21 mouse cellular contexts compared by ENCODE assay signal in the genomic region with DNA sequence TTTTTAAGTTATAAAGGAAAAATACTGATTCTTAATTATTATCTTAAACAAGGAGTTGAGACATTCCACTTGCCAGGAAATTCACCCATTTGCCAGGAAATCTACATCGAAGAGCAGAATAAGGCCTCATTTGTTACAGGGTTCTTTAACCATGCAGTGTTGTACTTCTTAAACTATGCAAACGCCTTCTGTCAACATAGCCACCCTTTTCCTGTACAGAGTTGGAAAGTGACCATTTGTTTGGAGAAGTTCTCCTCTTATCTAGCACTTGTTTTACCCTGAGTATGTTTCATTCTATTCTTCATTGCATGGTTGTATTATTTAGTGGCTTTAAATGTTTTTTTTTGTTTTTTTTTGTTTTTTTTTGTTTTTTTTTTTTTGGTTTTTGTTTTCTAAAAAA. TPM values are rescaled to one million over a fixed set of nuclear protein-coding genes. Genes with fewer than 3 reads are reported as not detected.
DNase-seq lines count a peak whose midpoint lies in the region; ATAC-seq and TF ChIP-seq lines count a peak whose summit lies in the region.
"Had no signal": no experiment of that assay in that cellular context is flagged by ENCODE, and none has a peak within 500 bp of the region (broad histone marks: within the 10 kb centered on the region; RNA-seq: fewer than 3 reads in every experiment).

No protein-coding gene starts in this region.

- 42% methylated on average over 2 of the region's 2 CpGs for WGBS in lung, embryonic 16.5 days
- 34% methylated on average over 2 of the region's 2 CpGs for WGBS in lung, postnatal 0 days
- WGBS in stomach, postnatal 0 days, result 49% methylated on average over 2 of the region's 2 CpGs

- no peak for DNase-seq in lung, postnatal 4 days
- peak; percentile 65 for DNase-seq in lung, postnatal 0 days (ENCODE audit: low spot score)
- no peak for DNase-seq in lung, postnatal 10 days
- DNase-seq in stomach, postnatal 0 days (ENCODE audit: low spot score), result no peak
- no peak for DNase-seq in urinary bladder, postnatal 4 days (ENCODE audit: low spot score in 2 of 2)
- DNase-seq: adrenal gland, adult 2 months; adrenal gland, adult 8-10 months; adrenal gland, postnatal 10 days; adrenal gland, postnatal 14 days; adrenal gland, postnatal 25 days; adrenal gland, postnatal 36 days; B cell, adult 2 months; cerebellum, adult 11 months; cerebellum, adult 11-12 months; cerebellum, adult 18-20 months had no signal

- H3K9me3 ChIP-seq in lung, embryonic 16.5 days (ENCODE audit: control insufficient read depth, low read length), result peaks cover 5% of the 10 kb centered on the region; the same call in 1 of the 2 replicates
- no peaks in the 10 kb centered on the region for H3K9me3 ChIP-seq in lung, postnatal 0 days (ENCODE audit: low read length)
- no peaks in the 10 kb centered on the region for H3K9me3 ChIP-seq in stomach, postnatal 0 days (ENCODE audit: control insufficient read depth, low read length)

- no peak overlapping the region for H3K9ac ChIP-seq in lung, embryonic 16.5 days (ENCODE audit: low read length)
- H3K9ac ChIP-seq in lung, postnatal 0 days (replicated peaks; ENCODE audit: low read depth), result no peak overlapping the region
- no peak overlapping the region for H3K9ac ChIP-seq in stomach, postnatal 0 days (ENCODE audit: low read length)

- H3K36me3 ChIP-seq in lung, embryonic 16.5 days (ENCODE audit: control insufficient read depth, insufficient read depth, low read length), result no peaks in the 10 kb centered on the region
- H3K36me3 ChIP-seq in lung, postnatal 0 days (ENCODE audit: insufficient read depth, low read length), result no peaks in the 10 kb centered on the region
- H3K36me3 ChIP-seq in stomach, postnatal 0 days (ENCODE audit: control insufficient read depth, insufficient read depth, low read length), result no peaks in the 10 kb centered on the region
- H3K36me3 ChIP-seq: G1E had no signal

- no peak overlapping the region for H3K4me3 ChIP-seq in lung, embryonic 16.5 days (ENCODE audit: low read length)
- H3K4me3 ChIP-seq in lung, postnatal 0 days (ENCODE audit: low read depth, low read length), result no peak overlapping the region
- no peak overlapping the region for H3K4me3 ChIP-seq in stomach, postnatal 0 days (ENCODE audit: low read depth, low read length)

- H3K27me3 ChIP-seq in lung, embryonic 16.5 days (ENCODE audit: control insufficient read depth, insufficient read depth, low read depth, low read length), result no peaks in the 10 kb centered on the region
- no peaks in the 10 kb centered on the region for H3K27me3 ChIP-seq in lung, postnatal 0 days (replicated peaks; ENCODE audit: insufficient read depth, low read length)
- H3K27me3 ChIP-seq in stomach, postnatal 0 days (ENCODE audit: control insufficient read depth, insufficient read depth, low read length), result no peaks in the 10 kb centered on the region
- H3K27me3 ChIP-seq: CH12.LX had no signal

- peak; percentile 61; the same call in 1 of the 2 replicates for ATAC-seq in lung, embryonic 16.5 days (ENCODE audit: low read depth)
- peak; percentile 57; the same call in 1 of the 2 replicates for ATAC-seq in lung, postnatal 0 days
- ATAC-seq in stomach, postnatal 0 days (ENCODE audit: low FRiP score, low TSS enrichment), result peak; percentile 86
- ATAC-seq: activated CD4-positive, CD25-positive, alpha-beta regulatory T cell, adult 4 months; CD4-positive, CD25-positive, alpha-beta regulatory T cell, adult 4 months; Patski had no signal

- no peak overlapping the region for H3K4me2 ChIP-seq in lung, embryonic 16.5 days (ENCODE audit: low read depth, low read length)
- H3K4me2 ChIP-seq in lung, postnatal 0 days (replicated peaks; ENCODE audit: low read depth, low read length), result no peak overlapping the region
- H3K4me2 ChIP-seq in stomach, postnatal 0 days (replicated peaks; ENCODE audit: low read depth), result no peak overlapping the region

- TF ChIP-seq EP300 in lung, postnatal 0 days (IDR thresholded peaks at IDR 0.05), result peak; percentile 42; the same call in 1 of the 2 replicates
- TF ChIP-seq EP300 in stomach, postnatal 0 days (optimal IDR thresholded peaks at IDR 0.05), result no peak

- TF ChIP-seq CTCF in lung, postnatal 0 days (IDR thresholded peaks at IDR 0.05), result no peak
- TF ChIP-seq CTCF in stomach, postnatal 0 days (IDR thresholded peaks at IDR 0.05; ENCODE audit: low read depth), result no peak

- H3K27ac ChIP-seq in lung, embryonic 16.5 days (ENCODE audit: low read length), result no peak overlapping the region
- no peak overlapping the region for H3K27ac ChIP-seq in lung, postnatal 0 days (ENCODE audit: low read length)
- no peak overlapping the region for H3K27ac ChIP-seq in stomach, postnatal 0 days (replicated peaks)

- no peaks in the 10 kb centered on the region for H3K4me1 ChIP-seq in lung, embryonic 16.5 days (replicated peaks; ENCODE audit: control insufficient read depth, insufficient read depth, low read length)
- H3K4me1 ChIP-seq in lung, postnatal 0 days (ENCODE audit: insufficient read depth, low read depth, low read length), result no peaks in the 10 kb centered on the region
- H3K4me1 ChIP-seq in stomach, postnatal 0 days (replicated peaks; ENCODE audit: control insufficient read depth, insufficient read depth), result no peaks in the 10 kb centered on the region

RNA-seq across cellular contexts. Expression of gene Mcur1, which starts 14.0 kb away (rescaled TPM):
- polyA plus RNA-seq in lung, embryonic 16.5 days (2015; fragmentation: Nextera tagmentation; extraction: Ambion mirVana), result 15.9 and 16.4 TPM in 2 replicates
- 20.0 and 21.0 TPM in 2 replicates for polyA plus RNA-seq in lung, postnatal 0 days (2015; fragmentation: Nextera tagmentation; extraction: Ambion mirVana)
- 15.6 and 18.5 TPM in 2 replicates for polyA plus RNA-seq in stomach, postnatal 0 days (2015; fragmentation: Nextera tagmentation; extraction: Ambion mirVana)

RNA-seq across cellular contexts. Expression of gene Rnf182, which starts 41.5 kb away (rescaled TPM):
- 3.6 and 4.3 TPM in 2 replicates for polyA plus RNA-seq in lung, embryonic 16.5 days (2015; fragmentation: Nextera tagmentation; extraction: Ambion mirVana)
- polyA plus RNA-seq in lung, postnatal 0 days (2015; fragmentation: Nextera tagmentation; extraction: Ambion mirVana), result 0.37 and 0.63 TPM in 2 replicates
- polyA plus RNA-seq in stomach, postnatal 0 days (2015; fragmentation: Nextera tagmentation; extraction: Ambion mirVana), result 0.33 and 0.38 TPM in 2 replicates
- polyA plus RNA-seq: CD4-positive, CD25-positive, alpha-beta regulatory T cell, adult 4 months; G1E had no signal
